Mouse (Mus musculus) neural tube, embryonic 15.5 days (tissue): ENCODE results near the gene Tex33. TPM values are rescaled to one million over a fixed set of nuclear protein-coding genes. Genes with fewer than 3 reads are reported as not detected.

ENCODE experiments used
- ATAC-seq: fragments of 200-750 bp; cut with Nextera tagmentation; 2 replicates; pipeline ENCODE4 v1.8.0; 2017; ENCODE audit warnings: mild to moderate bottlenecking, moderate TSS enrichment, moderate library complexity; ENCODE audit not compliant: low FRiP score
- H3K27ac ChIP-seq: fragments of 300-500 bp; sonication (generic); replicated peaks from 2 replicates; pipeline ENCODE4 v1.5.1; 2015; ENCODE audit warnings: mild to moderate bottlenecking, inconsistent platforms
- H3K27me3 ChIP-seq: fragments of 300-500 bp; sonication (generic); replicated peaks from 2 replicates; pipeline ENCODE4 v1.6.1; 2015; ENCODE audit warnings: inconsistent platforms
- H3K36me3 ChIP-seq: fragments of 300-500 bp; sonication (generic); 2 replicates; pipeline ENCODE4 v1.6.1; 2015; ENCODE audit warnings: inconsistent platforms
- H3K4me1 ChIP-seq: fragments of 300-500 bp; sonication (generic); 2 replicates; pipeline ENCODE4 v1.6.1; 2015; ENCODE audit warnings: inconsistent platforms
- H3K4me2 ChIP-seq: fragments of 300-500 bp; sonication (generic); 2 replicates; pipeline ENCODE4 v1.6.1; 2015; ENCODE audit warnings: inconsistent platforms, mild to moderate bottlenecking, moderate library complexity
- H3K4me3 ChIP-seq: fragments of 300-500 bp; sonication (generic); replicated peaks from 2 replicates; pipeline ENCODE4 v1.5.1; 2015; ENCODE audit warnings: mild to moderate bottlenecking, inconsistent platforms
- H3K9ac ChIP-seq: fragments of 300-500 bp; sonication (generic); replicated peaks from 2 replicates; pipeline ENCODE4 v1.6.1; 2015; ENCODE audit warnings: mild to moderate bottlenecking, inconsistent platforms
- H3K9me3 ChIP-seq: fragments of 300-500 bp; sonication (generic); replicated peaks from 2 replicates; pipeline ENCODE4 v1.6.1; 2016; ENCODE audit warnings: inconsistent platforms
- WGBS: fragments of 180-500 bp; shearing (Covaris S2); methylation state at CpG from one replicate; pipeline ENCODE4 v1.1.7; 2015; ENCODE audit warnings: mixed read lengths; 5-methylcytosine and 5-hydroxymethylcytosine counted together
- polyA plus RNA-seq: library from polyadenylated mRNA; unstranded; fragments of >200 nt; fragmentation: Nextera tagmentation; extraction: Ambion mirVana; gene quantifications from 2 replicates; pipeline ENCODE4 v1.2.1, GENCODE M21; 2015

Gene Tex33
- polyA plus RNA-seq, 1 experiment from 2014 or later, result not detected

DNA sequence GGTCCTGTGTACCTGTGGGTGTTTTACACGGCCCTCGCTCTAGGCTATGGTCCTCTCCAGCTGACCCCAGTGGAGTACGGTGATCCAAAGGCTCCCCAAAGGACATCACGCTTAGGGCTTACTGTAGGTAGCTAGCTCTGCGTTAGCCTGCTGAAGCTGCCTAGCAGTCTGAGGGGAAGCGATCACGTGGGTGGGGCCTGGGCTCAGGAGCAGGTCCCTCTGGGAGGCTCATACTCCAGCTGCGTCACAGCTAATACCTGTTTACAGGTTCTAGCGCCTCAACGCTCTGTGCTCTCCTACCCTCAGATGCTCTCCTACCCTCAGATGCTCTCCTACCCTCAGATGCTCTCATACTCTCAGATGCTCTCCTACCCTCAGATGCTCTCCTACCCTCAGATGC is 35.2 kb upstream of the Tex33 start:
- no peaks in the 10 kb centered on the region for H3K27me3 ChIP-seq
- ATAC-seq, result no peak
- H3K36me3 ChIP-seq, result peaks cover 43% of the 10 kb centered on the region
- H3K4me2 ChIP-seq, result no peak overlapping the region
- peaks cover 38% of the 10 kb centered on the region for H3K4me1 ChIP-seq
- WGBS, result 85% methylated on average over 10 of the region's 10 CpGs
- peak overlapping the region; percentile 41; the same call in 1 of the 2 replicates for H3K27ac ChIP-seq
- no peaks in the 10 kb centered on the region for H3K9me3 ChIP-seq
- H3K9ac ChIP-seq, result no peak overlapping the region
- H3K4me3 ChIP-seq, result no peak overlapping the region

DNA sequence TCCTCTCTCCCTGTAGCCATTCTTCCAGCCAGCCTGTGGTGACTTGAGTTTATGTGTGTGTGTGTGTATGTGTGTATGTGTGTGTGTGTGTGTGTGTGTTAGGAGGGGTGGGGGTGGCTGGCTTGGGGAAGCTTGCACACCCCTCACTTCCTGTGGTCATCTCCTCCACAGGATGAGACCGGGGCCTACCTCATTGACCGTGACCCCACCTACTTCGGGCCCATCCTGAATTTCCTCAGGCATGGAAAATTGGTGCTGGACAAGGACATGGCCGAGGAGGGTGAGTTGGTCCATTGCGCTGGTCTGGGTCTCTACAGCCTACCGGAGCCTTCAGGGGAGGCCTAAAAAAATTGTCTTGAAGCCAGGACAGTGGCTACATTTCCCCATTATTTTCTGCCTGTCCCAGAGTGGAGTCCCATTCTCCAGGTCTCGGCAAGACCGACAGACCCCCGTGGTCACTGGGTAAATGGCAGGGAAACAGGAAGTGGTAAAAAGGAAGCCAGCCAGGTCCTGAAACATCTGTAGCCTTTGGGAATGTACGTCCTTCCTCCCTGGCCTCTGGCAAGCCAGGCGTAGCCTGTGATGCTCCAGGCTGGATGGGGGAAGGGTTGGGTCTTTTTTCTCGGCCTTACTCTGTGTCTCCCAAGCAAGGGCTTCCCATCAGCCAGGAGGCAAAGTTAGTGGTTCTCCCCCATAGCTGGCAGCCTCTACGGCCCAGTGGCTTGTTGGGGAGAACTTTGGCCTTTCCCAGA is 34.3 kb upstream of the Tex33 start:
- 88% methylated on average over 13 of the region's 13 CpGs for WGBS
- H3K4me1 ChIP-seq, result peaks cover 35% of the 10 kb centered on the region
- H3K9me3 ChIP-seq, result no peaks in the 10 kb centered on the region
- H3K36me3 ChIP-seq, result peaks cover 38% of the 10 kb centered on the region
- peak overlapping the region; percentile 58 for H3K4me3 ChIP-seq
- peak overlapping the region; percentile 69 for H3K27ac ChIP-seq
- H3K9ac ChIP-seq, result peak overlapping the region; percentile 69
- ATAC-seq, result no peak
- H3K27me3 ChIP-seq, result no peaks in the 10 kb centered on the region
- peak overlapping the region; percentile 85 for H3K4me2 ChIP-seq

DNA sequence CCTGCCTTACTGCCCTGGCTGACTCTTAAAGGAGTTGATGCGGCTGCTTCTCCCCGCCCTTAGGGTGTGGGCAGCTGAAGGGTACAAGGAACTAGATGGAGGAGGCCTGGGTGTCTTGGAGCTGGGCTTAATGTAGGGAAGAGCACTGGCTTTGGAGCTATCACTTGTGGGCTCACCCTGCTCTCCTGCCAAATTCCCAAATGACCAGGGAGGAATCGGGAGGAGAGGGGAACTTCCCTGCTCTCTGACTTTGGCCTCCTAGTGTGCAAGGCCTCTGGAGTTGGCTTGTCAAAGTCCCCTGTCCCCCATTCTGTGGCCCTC is 33.4 kb upstream of the Tex33 start:
- Histone ChIP-seq H3K9ac (peak overlapping the region; percentile 69), H3K4me2 (peak overlapping the region; percentile 85), H3K36me3 (peaks cover 32% of the 10 kb centered on the region), H3K27me3 (no peaks in the 10 kb centered on the region), H3K4me3 (peak overlapping the region; percentile 58), H3K4me1 (peaks cover 33% of the 10 kb centered on the region), H3K27ac (peak overlapping the region; percentile 69), H3K9me3 (no peaks in the 10 kb centered on the region)
- ATAC-seq, result no peak
- WGBS, result 8% methylated on average over 3 of the region's 3 CpGs

- peak within 1 kb of the TSS; percentile 85 for H3K4me2 ChIP-seq
- peaks cover 33% of the 10 kb centered on the region for H3K4me1 ChIP-seq
- peak; percentile 90 for ATAC-seq
- H3K4me3 ChIP-seq, result peak within 1 kb of the TSS; percentile 58
- H3K9ac ChIP-seq, result peak within 1 kb of the TSS; percentile 69
- H3K9me3 ChIP-seq, result no peaks in the 10 kb centered on the region
- H3K36me3 ChIP-seq, result peaks cover 26% of the 10 kb centered on the region
- H3K27ac ChIP-seq, result peak within 1 kb of the TSS; percentile 69
- WGBS, result under 1% methylated on average over 48 of the region's 52 CpGs
- no peaks in the 10 kb centered on the region for H3K27me3 ChIP-seq
Observed at GRCm38 (mm10) chr15:78428391-78429138, 32.9 kb upstream of the Tex33 start, which contains the start of gene Kctd17. Gene Kctd17 (plus strand): TSS chr15:78428564.

DNA sequence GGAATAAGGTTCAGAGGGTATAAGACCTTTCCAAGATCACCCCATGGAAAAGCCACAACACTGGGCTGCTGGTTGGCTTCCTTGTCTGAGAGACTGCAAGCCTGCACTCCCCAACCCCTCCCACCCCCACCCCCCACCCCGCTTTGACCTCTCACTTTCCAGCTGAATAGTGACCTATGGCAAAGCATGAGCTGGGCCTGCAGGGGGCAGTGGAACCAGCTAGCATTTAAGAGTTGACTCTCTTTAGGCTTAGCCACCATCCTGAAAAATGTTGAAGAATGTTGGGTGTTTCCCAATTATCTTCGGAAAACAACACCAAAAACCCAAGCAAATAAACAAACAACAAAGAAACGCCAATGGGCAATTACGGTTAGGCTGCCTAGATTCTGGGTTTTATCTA is 29.5 kb upstream of the Tex33 start:
- Histone ChIP-seq H3K4me1 (peaks cover 23% of the 10 kb centered on the region), H3K9me3 (no peaks in the 10 kb centered on the region), H3K4me2 (no peak overlapping the region), H3K27ac (no peak overlapping the region), H3K36me3 (no peaks in the 10 kb centered on the region), H3K4me3 (no peak overlapping the region), H3K9ac (no peak overlapping the region), H3K27me3 (no peaks in the 10 kb centered on the region)
- WGBS, result 66% methylated on average over 4 of the region's 4 CpGs
- no peak for ATAC-seq

GRCm38 (mm10) chr15:78424507-78424906 is 28.8 kb upstream of the Tex33 start:
- H3K36me3 ChIP-seq, result no peaks in the 10 kb centered on the region
- no peaks in the 10 kb centered on the region for H3K9me3 ChIP-seq
- peaks cover 16% of the 10 kb centered on the region for H3K4me1 ChIP-seq
- no peak overlapping the region for H3K4me3 ChIP-seq
- H3K9ac ChIP-seq, result no peak overlapping the region
- ATAC-seq, result no peak
- WGBS, result 29% methylated on average over 11 of the region's 11 CpGs
- no peaks in the 10 kb centered on the region for H3K27me3 ChIP-seq
- no peak overlapping the region for H3K4me2 ChIP-seq
- no peak overlapping the region for H3K27ac ChIP-seq

DNA sequence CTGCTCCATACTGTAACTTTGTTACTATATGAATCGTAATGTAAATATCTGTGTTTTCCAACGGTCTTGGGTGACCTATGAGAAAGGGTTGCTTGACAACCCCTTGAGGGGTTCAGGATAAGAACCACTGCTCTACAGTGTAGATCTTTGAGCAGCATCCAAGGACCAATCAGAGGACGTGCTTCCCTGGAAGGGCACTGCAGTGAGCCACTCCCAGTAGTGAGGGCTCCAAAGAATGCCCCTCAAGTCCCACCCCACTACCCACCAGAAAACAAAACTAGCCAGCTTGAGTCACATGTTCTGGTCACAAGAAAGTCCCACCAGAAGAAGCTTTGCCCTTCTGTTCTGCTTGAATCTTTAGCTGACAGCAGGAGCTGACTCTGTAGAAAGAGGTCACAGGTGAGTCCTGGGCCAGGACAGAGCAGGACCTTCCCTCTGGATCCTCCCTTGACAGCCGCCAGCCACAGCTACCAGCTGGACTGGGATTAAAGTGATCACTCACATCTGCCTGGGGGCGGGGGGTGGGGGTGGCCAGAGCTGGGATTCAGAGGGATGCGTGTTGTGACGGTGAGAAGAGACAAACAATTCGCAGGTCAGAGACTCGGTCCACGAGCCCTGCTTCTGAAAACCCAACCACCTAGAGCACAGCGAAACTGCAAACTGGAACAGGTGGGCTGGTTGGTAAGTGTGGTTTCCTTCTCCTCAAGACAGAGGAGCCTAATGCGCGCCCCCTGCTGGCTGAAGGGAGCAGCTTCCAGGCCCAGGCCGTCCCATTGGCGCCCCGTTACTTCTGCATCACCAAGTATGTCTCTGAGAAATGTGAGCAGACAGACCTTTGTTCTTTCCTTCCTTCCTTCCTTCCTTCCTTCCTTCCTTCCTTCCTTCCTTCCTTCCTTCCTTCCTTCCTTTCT is 26.6 kb upstream of the Tex33 start:
- no peaks in the 10 kb centered on the region for H3K27me3 ChIP-seq
- H3K27ac ChIP-seq, result no peak overlapping the region
- ATAC-seq, result 0 out of 2 replicates have a peak, but pooled peaks have one; percentile 65
- H3K9me3 ChIP-seq, result no peaks in the 10 kb centered on the region
- peak overlapping the region; percentile 23; the same call in 1 of the 2 replicates for H3K4me2 ChIP-seq
- H3K9ac ChIP-seq, result no peak overlapping the region
- peaks cover 4% of the 10 kb centered on the region for H3K4me1 ChIP-seq
- H3K36me3 ChIP-seq, result no peaks in the 10 kb centered on the region
- WGBS, result 20% methylated on average over 16 of the region's 16 CpGs
- no peak overlapping the region for H3K4me3 ChIP-seq

GRCm38 (mm10) chr15:78420395-78420794 is 24.7 kb upstream of the Tex33 start:
- Histone ChIP-seq H3K27me3 (no peaks in the 10 kb centered on the region), H3K9ac (no peak overlapping the region), H3K4me2 (no peak overlapping the region), H3K4me3 (no peak overlapping the region), H3K27ac (no peak overlapping the region), H3K36me3 (no peaks in the 10 kb centered on the region), H3K4me1 (peaks cover 11% of the 10 kb centered on the region), H3K9me3 (no peaks in the 10 kb centered on the region)
- 85% methylated on average over 13 of the region's 13 CpGs for WGBS
- no peak for ATAC-seq

DNA sequence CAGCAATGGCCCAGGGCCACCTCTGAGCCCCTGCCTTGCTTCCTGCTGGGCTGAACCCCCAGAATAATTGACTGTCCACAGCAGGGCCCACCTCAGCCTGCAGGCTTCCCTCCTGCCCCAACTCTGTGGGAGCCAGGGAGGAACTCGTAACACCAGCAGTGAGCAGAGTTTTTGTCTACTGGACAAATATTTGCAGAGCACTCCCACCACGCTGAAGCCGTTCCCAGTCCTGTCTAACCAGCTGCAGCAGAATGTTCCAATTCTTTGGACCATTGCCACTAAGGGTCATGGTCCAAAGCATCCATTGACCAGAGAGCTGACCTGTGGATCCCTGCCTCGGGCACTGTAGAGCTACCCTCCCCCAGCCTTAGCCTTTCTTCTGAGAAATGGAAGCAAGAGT is 21.2 kb upstream of the Tex33 start:
- ATAC-seq, result no peak
- Histone ChIP-seq H3K36me3 (no peaks in the 10 kb centered on the region; the same call in 1 of the 2 replicates), H3K4me3 (no peak overlapping the region), H3K9ac (no peak overlapping the region), H3K27ac (no peak overlapping the region), H3K4me1 (peaks cover 7% of the 10 kb centered on the region), H3K9me3 (no peaks in the 10 kb centered on the region), H3K27me3 (peaks cover 2% of the 10 kb centered on the region; the same call in 1 of the 2 replicates), H3K4me2 (no peak overlapping the region)
- WGBS, result 29% methylated on average over 4 of the region's 4 CpGs

DNA sequence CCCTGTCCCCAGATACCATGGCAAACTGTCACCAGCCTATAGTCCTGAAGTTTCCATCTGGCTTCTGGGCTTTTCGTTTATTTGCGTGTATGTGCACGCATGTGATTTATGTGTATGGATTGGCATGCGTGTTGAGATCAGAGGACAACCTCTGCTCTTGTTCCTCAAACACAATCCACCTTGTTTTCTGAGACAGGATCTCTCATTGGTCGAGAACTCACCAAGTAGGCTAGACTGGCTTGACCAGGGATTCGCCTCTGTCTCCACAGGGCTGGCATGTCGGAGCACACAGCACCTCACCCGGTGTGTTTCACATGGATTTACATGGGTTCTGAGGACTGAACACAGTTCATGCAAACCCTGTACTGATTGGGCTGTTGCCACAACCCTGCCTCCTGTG is 18.4 kb upstream of the Tex33 start:
- 91% methylated on average over 8 of the region's 8 CpGs for WGBS
- peaks cover 19% of the 10 kb centered on the region for H3K4me1 ChIP-seq
- H3K36me3 ChIP-seq, result no peaks in the 10 kb centered on the region; the same call in 1 of the 2 replicates
- no peak overlapping the region for H3K4me2 ChIP-seq
- no peaks in the 10 kb centered on the region for H3K9me3 ChIP-seq
- no peak for ATAC-seq
- H3K4me3 ChIP-seq, result no peak overlapping the region
- peaks cover 29% of the 10 kb centered on the region for H3K27me3 ChIP-seq
- no peak overlapping the region for H3K9ac ChIP-seq
- H3K27ac ChIP-seq, result no peak overlapping the region

DNA sequence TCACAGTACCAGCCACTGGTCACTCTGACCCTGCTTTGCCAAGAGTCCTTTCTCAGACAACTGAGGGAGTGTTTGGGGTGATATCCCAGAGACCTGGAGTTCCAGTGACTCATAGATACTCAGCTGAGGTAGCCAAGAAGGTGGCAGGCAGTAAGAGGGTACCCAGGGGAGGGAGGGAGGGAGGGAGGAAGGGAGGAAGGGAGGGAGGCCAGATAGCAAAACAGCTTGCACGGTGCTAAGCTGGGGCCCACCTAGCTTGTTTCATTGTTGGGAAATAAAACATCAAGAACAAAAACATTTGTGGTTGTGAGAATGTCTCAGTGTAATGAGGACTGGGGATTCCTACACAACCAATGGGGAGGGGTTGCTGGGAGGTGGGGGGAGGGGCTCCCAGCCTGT is 18.0 kb upstream of the Tex33 start:
- H3K4me1 ChIP-seq, result peaks cover 19% of the 10 kb centered on the region
- ATAC-seq, result no peak
- 29% methylated on average over 1 of the region's 1 CpGs for WGBS
- no peaks in the 10 kb centered on the region; the same call in 1 of the 2 replicates for H3K36me3 ChIP-seq
- H3K27me3 ChIP-seq, result peaks cover 33% of the 10 kb centered on the region
- no peak overlapping the region for H3K4me2 ChIP-seq
- H3K4me3 ChIP-seq, result no peak overlapping the region
- no peaks in the 10 kb centered on the region for H3K9me3 ChIP-seq
- no peak overlapping the region for H3K9ac ChIP-seq
- H3K27ac ChIP-seq, result no peak overlapping the region
